Mouse (Mus musculus) hindbrain, embryonic 16.5 days (tissue): ENCODE results near the gene Kif13a. TPM values are rescaled to one million over a fixed set of nuclear protein-coding genes. Genes with fewer than 3 reads are reported as not detected.

Source experiments
- ATAC-seq: fragments of 200-750 bp; cut with Nextera tagmentation; 2 replicates; pipeline ENCODE4 v1.8.0; 2017; ENCODE audit warnings: moderate TSS enrichment, moderate library complexity
- H3K27ac ChIP-seq: fragments of 300-500 bp; sonication (generic); 2 replicates; pipeline ENCODE4 v1.5.1; 2014; ENCODE audit warnings: low read depth, mild to moderate bottlenecking, control low read depth, low read length, moderate library complexity
- H3K27me3 ChIP-seq: fragments of 300-500 bp; sonication (generic); replicated peaks from 2 replicates; pipeline ENCODE4 v1.6.1; 2014; ENCODE audit warnings: low read length; ENCODE audit not compliant: control insufficient read depth, insufficient read depth
- H3K36me3 ChIP-seq: fragments of 300-500 bp; sonication (generic); 2 replicates; pipeline ENCODE4 v1.6.1; 2014; ENCODE audit warnings: mild to moderate bottlenecking, low read length, moderate library complexity, mixed read lengths; ENCODE audit not compliant: control insufficient read depth, insufficient read depth
- H3K4me1 ChIP-seq: fragments of 300-500 bp; sonication (generic); 2 replicates; pipeline ENCODE4 v1.6.1; 2014; ENCODE audit warnings: low read depth, low read length; ENCODE audit not compliant: control insufficient read depth, insufficient read depth
- H3K4me2 ChIP-seq: fragments of 300-500 bp; sonication (generic); 2 replicates; pipeline ENCODE4 v1.6.1; 2014; ENCODE audit warnings: mild to moderate bottlenecking, low read length, control low read depth, moderate library complexity
- H3K4me3 ChIP-seq: fragments of 300-500 bp; sonication (generic); 2 replicates; pipeline ENCODE4 v1.5.1; 2014; ENCODE audit warnings: mild to moderate bottlenecking, low read length, control low read depth, moderate library complexity
- H3K9ac ChIP-seq: fragments of 300-500 bp; sonication (generic); 2 replicates; pipeline ENCODE4 v1.6.1; 2014; ENCODE audit warnings: low read depth, mild to moderate bottlenecking, control low read depth, low read length, moderate library complexity
- H3K9me3 ChIP-seq: fragments of 300-500 bp; sonication (generic); 2 replicates; pipeline ENCODE4 v1.6.1; 2014; ENCODE audit warnings: mild to moderate bottlenecking, low read length, moderate library complexity; ENCODE audit not compliant: control insufficient read depth
- WGBS: fragments of 180-500 bp; shearing (Covaris S2); extraction: QIAGEN DNeasy Blood & Tissue Kit; methylation state at CpG from one replicate; pipeline ENCODE4 v1.1.7; 2014; 5-methylcytosine and 5-hydroxymethylcytosine counted together
- polyA plus RNA-seq: library from polyadenylated mRNA; unstranded; fragments of >200 nt; fragmentation: Nextera tagmentation; extraction: Ambion mirVana; gene quantifications from 2 replicates; pipeline ENCODE4 v1.2.1, GENCODE M21; 2015

The Kif13a gene
- polyA plus RNA-seq, 1 experiment from 2014 or later, result 8.0 TPM

GRCm38 (mm10) chr13:46859173-46859572 is 70.5 kb downstream of the Kif13a start:
- no peak overlapping the region for H3K9ac ChIP-seq
- H3K4me1 ChIP-seq, result no peaks in the 10 kb centered on the region
- no peaks in the 10 kb centered on the region for H3K27me3 ChIP-seq
- no peaks in the 10 kb centered on the region for H3K9me3 ChIP-seq
- WGBS, result 91% methylated on average over 2 of the region's 2 CpGs
- no peak overlapping the region for H3K27ac ChIP-seq
- H3K4me2 ChIP-seq, result no peak overlapping the region
- no peaks in the 10 kb centered on the region for H3K36me3 ChIP-seq
- H3K4me3 ChIP-seq, result no peak overlapping the region
- ATAC-seq, result no peak

GRCm38 (mm10) chr13:46858835-46859152 is 70.9 kb downstream of the Kif13a start:
- H3K4me3 ChIP-seq, result no peak overlapping the region
- H3K36me3 ChIP-seq, result no peaks in the 10 kb centered on the region
- no peaks in the 10 kb centered on the region for H3K9me3 ChIP-seq
- H3K4me2 ChIP-seq, result no peak overlapping the region
- 70% methylated on average over 8 of the region's 8 CpGs for WGBS
- no peaks in the 10 kb centered on the region for H3K27me3 ChIP-seq
- no peak overlapping the region for H3K27ac ChIP-seq
- no peak overlapping the region for H3K9ac ChIP-seq
- ATAC-seq, result no peak
- H3K4me1 ChIP-seq, result no peaks in the 10 kb centered on the region

GRCm38 (mm10) chr13:46858143-46858834 is 71.4 kb downstream of the Kif13a start:
- ATAC-seq, result no peak
- no peaks in the 10 kb centered on the region for H3K27me3 ChIP-seq
- H3K36me3 ChIP-seq, result no peaks in the 10 kb centered on the region
- no peak overlapping the region for H3K4me2 ChIP-seq
- H3K27ac ChIP-seq, result no peak overlapping the region
- no peaks in the 10 kb centered on the region for H3K9me3 ChIP-seq
- no peaks in the 10 kb centered on the region for H3K4me1 ChIP-seq
- 82% methylated on average over 8 of the region's 8 CpGs for WGBS
- no peak overlapping the region for H3K9ac ChIP-seq
- H3K4me3 ChIP-seq, result no peak overlapping the region

- no peak for ATAC-seq
- Histone ChIP-seq H3K36me3 (no peaks in the 10 kb centered on the region), H3K27me3 (no peaks in the 10 kb centered on the region), H3K27ac (no peak overlapping the region), H3K4me2 (no peak overlapping the region), H3K9me3 (no peaks in the 10 kb centered on the region), H3K4me3 (no peak overlapping the region), H3K4me1 (no peaks in the 10 kb centered on the region), H3K9ac (no peak overlapping the region)
- 93% methylated on average over 5 of the region's 5 CpGs for WGBS
Measured at GRCm38 (mm10) chr13:46854456-46854855, 75.2 kb downstream of the Kif13a start.

DNA sequence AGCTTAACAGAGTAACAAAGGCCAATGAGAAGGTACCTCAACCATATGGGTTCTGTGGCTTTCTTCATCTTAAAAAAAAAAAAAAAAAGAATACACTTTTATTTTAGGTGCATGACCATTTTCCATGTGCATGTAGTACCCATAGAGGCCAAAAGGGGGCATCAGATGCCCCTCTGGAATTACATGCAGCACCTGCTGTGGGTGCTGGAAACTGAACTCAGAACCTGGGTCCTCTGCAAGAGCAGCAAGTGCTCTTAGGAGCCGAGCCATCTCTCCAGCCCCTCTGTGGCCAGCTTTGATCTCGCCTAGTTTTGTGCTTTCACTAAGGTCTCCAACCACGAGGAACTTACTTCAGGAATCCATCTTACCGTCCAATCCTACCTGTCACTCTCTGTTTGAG is 77.2 kb downstream of the Kif13a start:
- Histone ChIP-seq H3K27me3 (no peaks in the 10 kb centered on the region), H3K4me1 (no peaks in the 10 kb centered on the region), H3K4me2 (no peak overlapping the region), H3K9me3 (no peaks in the 10 kb centered on the region), H3K27ac (no peak overlapping the region), H3K9ac (no peak overlapping the region), H3K36me3 (no peaks in the 10 kb centered on the region), H3K4me3 (no peak overlapping the region)
- 98% methylated on average over 4 of the region's 4 CpGs for WGBS
- ATAC-seq, result no peak

GRCm38 (mm10) chr13:46845456-46845855 is 84.2 kb downstream of the Kif13a start:
- Histone ChIP-seq H3K9ac (no peak overlapping the region), H3K36me3 (no peaks in the 10 kb centered on the region), H3K4me1 (no peaks in the 10 kb centered on the region), H3K27ac (no peak overlapping the region), H3K27me3 (no peaks in the 10 kb centered on the region), H3K9me3 (no peaks in the 10 kb centered on the region), H3K4me2 (no peak overlapping the region), H3K4me3 (no peak overlapping the region)
- ATAC-seq, result no peak
- 71% methylated on average over 9 of the region's 9 CpGs for WGBS

- H3K4me1 ChIP-seq, result no peaks in the 10 kb centered on the region
- H3K27ac ChIP-seq, result no peak overlapping the region
- no peak overlapping the region for H3K9ac ChIP-seq
- no peaks in the 10 kb centered on the region for H3K9me3 ChIP-seq
- H3K4me3 ChIP-seq, result no peak overlapping the region
- H3K4me2 ChIP-seq, result no peak overlapping the region
- no peaks in the 10 kb centered on the region for H3K36me3 ChIP-seq
- no peak for ATAC-seq
- H3K27me3 ChIP-seq, result no peaks in the 10 kb centered on the region
- 80% methylated on average over 12 of the region's 12 CpGs for WGBS
Measured at GRCm38 (mm10) chr13:46844561-46845235, 85.0 kb downstream of the Kif13a start.

GRCm38 (mm10) chr13:46843646-46844045 is 86.0 kb downstream of the Kif13a start:
- WGBS, result 79% methylated on average over 3 of the region's 3 CpGs
- Histone ChIP-seq H3K4me3 (no peak overlapping the region), H3K27me3 (no peaks in the 10 kb centered on the region), H3K9ac (no peak overlapping the region), H3K27ac (no peak overlapping the region), H3K4me2 (no peak overlapping the region), H3K4me1 (no peaks in the 10 kb centered on the region), H3K36me3 (no peaks in the 10 kb centered on the region), H3K9me3 (no peaks in the 10 kb centered on the region)
- no peak for ATAC-seq

- Histone ChIP-seq H3K9ac (no peak overlapping the region), H3K4me3 (no peak overlapping the region), H3K36me3 (no peaks in the 10 kb centered on the region), H3K27ac (no peak overlapping the region), H3K4me2 (no peak overlapping the region), H3K9me3 (no peaks in the 10 kb centered on the region), H3K4me1 (no peaks in the 10 kb centered on the region), H3K27me3 (no peaks in the 10 kb centered on the region)
- 59% methylated on average over 8 of the region's 8 CpGs for WGBS
- ATAC-seq, result no peak
Measured at GRCm38 (mm10) chr13:46842185-46842584, 87.5 kb downstream of the Kif13a start.
